11 mouse cellular contexts compared by ENCODE assay signal in genomic region chr10:20181198-20181597, GRCm38 (mm10). TPM values are rescaled to one million over a fixed set of nuclear protein-coding genes. Genes with fewer than 3 reads are reported as not detected.
DNase-seq lines count a peak whose midpoint lies in the region; ATAC-seq and TF ChIP-seq lines count a peak whose summit lies in the region.
"Had no signal": no experiment of that assay in that cellular context is flagged by ENCODE, and none has a peak within 500 bp of the region (broad histone marks: within the 10 kb centered on the region; RNA-seq: fewer than 3 reads in every experiment).

No protein-coding gene starts in this region.

- H3K4me2 ChIP-seq in hindbrain, postnatal 0 days (ENCODE audit: low read depth, low read length): no peak overlapping the region
- no peak overlapping the region for H3K4me2 ChIP-seq in hindbrain, embryonic 12.5 days (replicated peaks)
- H3K4me2 ChIP-seq: stomach, embryonic 15.5 days had no signal

- no peak for TF ChIP-seq CTCF in hindbrain, postnatal 0 days (IDR thresholded peaks at IDR 0.05; ENCODE audit: low read depth)

- H3K9ac ChIP-seq in hindbrain, postnatal 0 days (replicated peaks; ENCODE audit: low read length): no peak overlapping the region
- no peak overlapping the region for H3K9ac ChIP-seq in hindbrain, embryonic 12.5 days
- H3K9ac ChIP-seq: stomach, embryonic 15.5 days had no signal

- ATAC-seq in hindbrain, postnatal 0 days: 0 out of 2 replicates have a peak, but pooled peaks have one; percentile 35
- no peak for ATAC-seq in hindbrain, embryonic 12.5 days (ENCODE audit: low FRiP score)
- ATAC-seq in granulocyte monocyte progenitor cell, adult 5-6 weeks (replicated peaks; ENCODE audit: poor library complexity, severe bottlenecking): peak; percentile 43
- ATAC-seq in megakaryocyte progenitor cell, adult 5-6 weeks (replicated peaks; ENCODE audit: poor library complexity): peak; percentile 85
- ATAC-seq: activated CD4-positive, CD25-positive, alpha-beta regulatory T cell, adult 4 months had no signal

- no peak overlapping the region for H3K27ac ChIP-seq in hindbrain, postnatal 0 days
- H3K27ac ChIP-seq in hindbrain, embryonic 12.5 days: no peak overlapping the region
- H3K27ac ChIP-seq: gastrocnemius, adult 2 months; stomach, embryonic 15.5 days had no signal

- no peak for DNase-seq in hindbrain, postnatal 0 days (ENCODE audit: low spot score)
- DNase-seq in lung, postnatal 36 days: peak; percentile 41
- DNase-seq in lung, postnatal 4 days: no peak
- DNase-seq in spleen, postnatal 4 days (ENCODE audit: low spot score in 2 of 2): no peak
- DNase-seq: cerebellum, postnatal 36 days; gastrocnemius, adult 2 months had no signal

- H3K4me3 ChIP-seq in hindbrain, postnatal 0 days (ENCODE audit: low read length): no peak overlapping the region
- no peak overlapping the region for H3K4me3 ChIP-seq in hindbrain, embryonic 12.5 days
- H3K4me3 ChIP-seq: gastrocnemius, adult 2 months; stomach, embryonic 15.5 days had no signal

- no peaks in the 10 kb centered on the region for H3K36me3 ChIP-seq in hindbrain, postnatal 0 days (ENCODE audit: insufficient read depth, low read length)
- no peaks in the 10 kb centered on the region for H3K36me3 ChIP-seq in hindbrain, embryonic 12.5 days
- H3K36me3 ChIP-seq: stomach, embryonic 15.5 days had no signal

- no peaks in the 10 kb centered on the region for H3K27me3 ChIP-seq in hindbrain, postnatal 0 days (ENCODE audit: insufficient read depth, low read length)
- H3K27me3 ChIP-seq in hindbrain, embryonic 12.5 days: no peaks in the 10 kb centered on the region
- H3K27me3 ChIP-seq: stomach, embryonic 15.5 days had no signal

- H3K4me1 ChIP-seq in hindbrain, postnatal 0 days (ENCODE audit: insufficient read depth, low read length): no peaks in the 10 kb centered on the region
- H3K4me1 ChIP-seq in hindbrain, embryonic 12.5 days: peaks cover 8% of the 10 kb centered on the region; the same call in 1 of the 2 replicates

- 54% methylated on average over 10 of the region's 10 CpGs for WGBS in hindbrain, postnatal 0 days
- 56% methylated on average over 10 of the region's 10 CpGs for WGBS in hindbrain, embryonic 12.5 days

- no peaks in the 10 kb centered on the region for H3K9me3 ChIP-seq in hindbrain, postnatal 0 days (ENCODE audit: low read length)
- H3K9me3 ChIP-seq in hindbrain, embryonic 12.5 days (replicated peaks): no peaks in the 10 kb centered on the region
- H3K9me3 ChIP-seq: stomach, embryonic 15.5 days had no signal

RNA-seq across cellular contexts. Expression of gene Map7, which starts 32.9 kb away (rescaled TPM):
- 7.2 and 15.1 TPM in 2 replicates for total RNA-seq in hindbrain, postnatal 0 days (2014; rRNA removed)
- 6.2 and 9.4 TPM in 2 replicates for polyA plus RNA-seq in hindbrain, postnatal 0 days (2015; fragmentation: Nextera tagmentation; extraction: Ambion mirVana)
- polyA plus RNA-seq in hindbrain, embryonic 12.5 days (2016; fragmentation: Nextera tagmentation; extraction: Ambion mirVana): 10.5 and 12.3 TPM in 2 replicates
- 19.0 and 22.6 TPM in 2 replicates for total RNA-seq in granulocyte monocyte progenitor cell, adult 5-6 weeks (2014; fragmentation: Nextera tagmentation)
- 18.3 and 22.4 TPM in 2 replicates for total RNA-seq in granulocyte monocyte progenitor cell, adult 5-6 weeks (2017)
- total RNA-seq in megakaryocyte progenitor cell, adult 5-6 weeks (2015): 11.6 and 12.5 TPM in 2 replicates
- total RNA-seq in megakaryocyte progenitor cell, adult 5-6 weeks (2017): 20.1 and 41.9 TPM in 2 replicates
